Mouse (Mus musculus) heart, embryonic 10.5 days (tissue): ENCODE data around the gene Ptprn. TPM values are rescaled to one million over a fixed set of nuclear protein-coding genes. Genes with fewer than 3 reads are reported as not detected.

Experiments used
- DNase-seq: peaks from one replicate; pipeline ENCODE4 v3.0.0-alpha.2; 2017; ENCODE audit warnings: low spot score
- H3K27ac ChIP-seq: fragments of 300-500 bp; sonication (generic); 2 replicates; pipeline ENCODE4 v1.5.1; 2016; ENCODE audit warnings: mild to moderate bottlenecking
- H3K27me3 ChIP-seq: fragments of 300-500 bp; sonication (generic); 2 replicates; pipeline ENCODE4 v1.6.1; 2016; ENCODE audit warnings: mild to moderate bottlenecking; ENCODE audit not compliant: poor library complexity, insufficient read depth, severe bottlenecking
- H3K36me3 ChIP-seq: fragments of 300-500 bp; sonication (generic); 2 replicates; pipeline ENCODE4 v1.6.1; 2016; ENCODE audit warnings: mild to moderate bottlenecking, moderate library complexity
- H3K4me1 ChIP-seq: fragments of 300-500 bp; sonication (generic); 2 replicates; pipeline ENCODE4 v1.6.1; 2016; ENCODE audit warnings: mild to moderate bottlenecking
- H3K4me3 ChIP-seq: fragments of 300-500 bp; sonication (generic); 2 replicates; pipeline ENCODE4 v1.5.1; 2016; ENCODE audit warnings: mild to moderate bottlenecking, moderate library complexity
- H3K9me3 ChIP-seq: fragments of 300-500 bp; sonication (generic); 2 replicates; pipeline ENCODE4 v1.6.1; 2016; ENCODE audit warnings: mild to moderate bottlenecking, moderate library complexity
- WGBS: fragments of 180-500 bp; shearing (Covaris S2); methylation state at CpG from one replicate; pipeline ENCODE4 v1.1.7; 2016; 5-methylcytosine and 5-hydroxymethylcytosine counted together
- polyA plus RNA-seq: library from polyadenylated mRNA; unstranded; fragments of >200 nt; fragmentation: Nextera tagmentation; extraction: Ambion mirVana; gene quantifications from 2 replicates; pipeline ENCODE4 v1.2.1, GENCODE M21; 2016

Gene Ptprn
- polyA plus RNA-seq, 1 experiment from 2014 or later: 0.70 TPM

- Histone ChIP-seq H3K4me3 (no peak overlapping the region), H3K36me3 (no peaks in the 10 kb centered on the region), H3K27ac (no peak overlapping the region), H3K9me3 (no peaks in the 10 kb centered on the region), H3K27me3 (peaks cover 21% of the 10 kb centered on the region), H3K4me1 (0 out of 2 replicates have a peak, but pooled peaks cover 3% of the 10 kb centered on the region)
- 6% methylated on average over 23 of the region's 23 CpGs for WGBS
- no peak for DNase-seq
Measured at GRCm38 (mm10) chr1:75277195-75278188, 13.2 kb upstream of the Ptprn start.

- 1% methylated on average over 40 of the region's 40 CpGs for WGBS
- Histone ChIP-seq H3K9me3 (no peaks in the 10 kb centered on the region), H3K27me3 (peaks cover 43% of the 10 kb centered on the region), H3K4me1 (peaks cover 13% of the 10 kb centered on the region), H3K27ac (no peak overlapping the region), H3K4me3 (peak overlapping the region; percentile 36), H3K36me3 (no peaks in the 10 kb centered on the region)
- DNase-seq: peak; percentile 89
Measured at GRCm38 (mm10) chr1:75262969-75263951, 1.0 kb downstream of the Ptprn start.

GRCm38 (mm10) chr1:75261278-75261677 lies 3.0 kb downstream of the Ptprn start:
- no peak for DNase-seq
- no peak overlapping the region for H3K27ac ChIP-seq
- peaks cover 45% of the 10 kb centered on the region for H3K27me3 ChIP-seq
- H3K4me3 ChIP-seq: no peak overlapping the region
- no peaks in the 10 kb centered on the region for H3K36me3 ChIP-seq
- peaks cover 13% of the 10 kb centered on the region for H3K4me1 ChIP-seq
- no peaks in the 10 kb centered on the region for H3K9me3 ChIP-seq

GRCm38 (mm10) chr1:75255516-75256046 lies 8.7 kb downstream of the Ptprn start:
- Histone ChIP-seq H3K4me1 (peaks cover 7% of the 10 kb centered on the region), H3K9me3 (no peaks in the 10 kb centered on the region), H3K4me3 (no peak overlapping the region), H3K27ac (no peak overlapping the region), H3K27me3 (peaks cover 18% of the 10 kb centered on the region), H3K36me3 (no peaks in the 10 kb centered on the region)
- no peak for DNase-seq
- WGBS: 65% methylated on average over 10 of the region's 10 CpGs

- Histone ChIP-seq H3K27ac (no peak overlapping the region), H3K27me3 (peaks cover 18% of the 10 kb centered on the region), H3K4me1 (peaks cover 7% of the 10 kb centered on the region), H3K4me3 (no peak overlapping the region), H3K36me3 (no peaks in the 10 kb centered on the region), H3K9me3 (no peaks in the 10 kb centered on the region)
- DNase-seq: no peak
- WGBS: 75% methylated on average over 8 of the region's 8 CpGs
Measured at GRCm38 (mm10) chr1:75254625-75255013, 9.7 kb downstream of the Ptprn start.

- Histone ChIP-seq H3K27me3 (peaks cover 18% of the 10 kb centered on the region), H3K4me1 (peaks cover 10% of the 10 kb centered on the region), H3K27ac (no peak overlapping the region), H3K4me3 (no peak overlapping the region), H3K36me3 (no peaks in the 10 kb centered on the region), H3K9me3 (no peaks in the 10 kb centered on the region)
- WGBS: 63% methylated on average over 16 of the region's 16 CpGs
- DNase-seq: no peak
Measured at GRCm38 (mm10) chr1:75253849-75254624, 10.3 kb downstream of the Ptprn start.

GRCm38 (mm10) chr1:75253029-75253428 lies 11.3 kb downstream of the Ptprn start:
- H3K27ac ChIP-seq: no peak overlapping the region
- peaks cover 17% of the 10 kb centered on the region for H3K4me1 ChIP-seq
- DNase-seq: no peak
- H3K36me3 ChIP-seq: no peaks in the 10 kb centered on the region
- no peak overlapping the region for H3K4me3 ChIP-seq
- WGBS: 64% methylated on average over 16 of the region's 16 CpGs
- H3K27me3 ChIP-seq: peaks cover 17% of the 10 kb centered on the region
- H3K9me3 ChIP-seq: no peaks in the 10 kb centered on the region

- no peak for DNase-seq
- WGBS: 60% methylated on average over 13 of the region's 13 CpGs
- Histone ChIP-seq H3K36me3 (no peaks in the 10 kb centered on the region), H3K27me3 (peaks cover 14% of the 10 kb centered on the region), H3K4me1 (peaks cover 24% of the 10 kb centered on the region), H3K4me3 (no peak overlapping the region), H3K9me3 (no peaks in the 10 kb centered on the region), H3K27ac (no peak overlapping the region)
Measured at GRCm38 (mm10) chr1:75252308-75252707, 12.0 kb downstream of the Ptprn start.

GRCm38 (mm10) chr1:75251112-75251970 lies 13.0 kb downstream of the Ptprn start:
- Histone ChIP-seq H3K4me3 (peak overlapping the region; percentile 42), H3K27me3 (peaks cover 14% of the 10 kb centered on the region), H3K27ac (peak overlapping the region; percentile 45), H3K36me3 (0 out of 2 replicates have a peak, but pooled peaks cover 4% of the 10 kb centered on the region), H3K9me3 (no peaks in the 10 kb centered on the region), H3K4me1 (peaks cover 33% of the 10 kb centered on the region)
- WGBS: 10% methylated on average over 21 of the region's 22 CpGs
- DNase-seq: peak; percentile 94

GRCm38 (mm10) chr1:75250498-75250897 lies 13.8 kb downstream of the Ptprn start:
- 70% methylated on average over 3 of the region's 3 CpGs for WGBS
- no peak overlapping the region for H3K27ac ChIP-seq
- H3K4me1 ChIP-seq: peaks cover 37% of the 10 kb centered on the region
- peaks cover 12% of the 10 kb centered on the region; the same call in 1 of the 2 replicates for H3K36me3 ChIP-seq
- no peaks in the 10 kb centered on the region for H3K9me3 ChIP-seq
- H3K4me3 ChIP-seq: no peak overlapping the region
- H3K27me3 ChIP-seq: peaks cover 14% of the 10 kb centered on the region
- no peak for DNase-seq

GRCm38 (mm10) chr1:75248041-75248772 lies 16.1 kb downstream of the Ptprn start:
- 38% methylated on average over 9 of the region's 9 CpGs for WGBS
- Histone ChIP-seq H3K27me3 (peaks cover 12% of the 10 kb centered on the region), H3K27ac (peak overlapping the region; percentile 85), H3K9me3 (no peaks in the 10 kb centered on the region), H3K36me3 (peaks cover 22% of the 10 kb centered on the region), H3K4me1 (peaks cover 40% of the 10 kb centered on the region), H3K4me3 (peak overlapping the region; percentile 22; the same call in 1 of the 2 replicates)
- DNase-seq: peak; percentile 89
